Mouse (Mus musculus): ENCODE data around the gene Fus.

- TF ChIP-seq EP300 (IDR thresholded peaks at IDR 0.05) (no peak), CTCF (IDR thresholded peaks at IDR 0.05) (no peak)
Observed at GRCm38 (mm10) chr7:127952864-127953581, 14.2 kb upstream of the Fus start.

Measured in lung, postnatal 0 days (tissue).